Mouse (Mus musculus): Measurements from ENCODE around the gene Clec16a. TPM values are rescaled to one million over a fixed set of nuclear protein-coding genes. Genes with fewer than 3 reads are reported as not detected.

The Clec16a gene
- polyA plus RNA-seq, 1 experiment from 2014 or later: 71.6 TPM

Other genes starting within 250 kb of the Clec16a start
- 7.4 and 7.8 TPM in 2 replicates for gene Emp2, start 231.4 kb upstream of the Clec16a start, polyA plus RNA-seq (2015; fragmentation: Nextera tagmentation; extraction: Ambion mirVana)
- gene Tekt5, start 149.8 kb upstream of the Clec16a start, polyA plus RNA-seq (2015; fragmentation: Nextera tagmentation; extraction: Ambion mirVana): 5.4 and 6.0 TPM in 2 replicates
- 45.3 and 49.2 TPM in 2 replicates for gene Nubp1, start 133.4 kb upstream of the Clec16a start, polyA plus RNA-seq (2015; fragmentation: Nextera tagmentation; extraction: Ambion mirVana)
- gene Tvp23a, start 98.0 kb upstream of the Clec16a start, polyA plus RNA-seq (2015; fragmentation: Nextera tagmentation; extraction: Ambion mirVana): 43.1 and 47.3 TPM in 2 replicates
- gene Ciita, start 65.3 kb upstream of the Clec16a start, polyA plus RNA-seq (2015; fragmentation: Nextera tagmentation; extraction: Ambion mirVana): 0.79 and 0.83 TPM in 2 replicates
- gene Dexi, start 2.3 kb upstream of the Clec16a start, polyA plus RNA-seq (2015; fragmentation: Nextera tagmentation; extraction: Ambion mirVana): 15.5 and 18.0 TPM in 2 replicates
- 3.6 TPM in 2 replicates for gene Socs1, start 240.2 kb downstream of the Clec16a start, polyA plus RNA-seq (2015; fragmentation: Nextera tagmentation; extraction: Ambion mirVana)
- gene Tnp2, start 243.3 kb downstream of the Clec16a start, polyA plus RNA-seq (2015; fragmentation: Nextera tagmentation; extraction: Ambion mirVana): not detected in 2 replicates
- gene Prm3, start 245.6 kb downstream of the Clec16a start, polyA plus RNA-seq (2015; fragmentation: Nextera tagmentation; extraction: Ambion mirVana): not detected in 2 replicates

Data from hindbrain, embryonic 13.5 days (tissue).